Mouse (Mus musculus) embryonic facial prominence, embryonic 11.5 days (tissue): ENCODE results near the gene E130114P18Rik. TPM values are rescaled to one million over a fixed set of nuclear protein-coding genes. Genes with fewer than 3 reads are reported as not detected.
A peak's percentile ranks its signal among the peaks of the same experiment; 100 is the strongest.

Experiments used
- ATAC-seq: fragments of 200-750 bp; cut with Nextera tagmentation; replicated peaks from 2 replicates; pipeline ENCODE4 v1.8.0; 2017; ENCODE audit warnings: low read depth; ENCODE audit not compliant: insufficient number of reproducible peaks, low FRiP score, low TSS enrichment
- DNase-seq: peaks from one replicate; pipeline ENCODE4 v3.0.0-alpha.2; 2015; ENCODE audit warnings: low spot score
- H3K27ac ChIP-seq: fragments of 300-500 bp; sonication (generic); replicated peaks from 2 replicates; pipeline ENCODE4 v1.5.1; 2014; ENCODE audit warnings: mild to moderate bottlenecking, low read depth, low read length, control low read depth
- H3K27me3 ChIP-seq: fragments of 300-500 bp; sonication (generic); 2 replicates; pipeline ENCODE4 v1.6.1; 2014; ENCODE audit warnings: mild to moderate bottlenecking, low read length, moderate library complexity, mixed read lengths; ENCODE audit not compliant: control insufficient read depth, insufficient read depth
- H3K36me3 ChIP-seq: fragments of 300-500 bp; sonication (generic); replicated peaks from 2 replicates; pipeline ENCODE4 v1.6.1; 2014; ENCODE audit warnings: low read depth, mild to moderate bottlenecking, low read length, moderate library complexity, mixed read lengths; ENCODE audit not compliant: control insufficient read depth, insufficient read depth
- H3K4me1 ChIP-seq: fragments of 300-500 bp; sonication (generic); 2 replicates; pipeline ENCODE4 v1.6.1; 2014; ENCODE audit warnings: low read length, mixed read lengths; ENCODE audit not compliant: control insufficient read depth, insufficient read depth
- H3K4me2 ChIP-seq: fragments of 300-500 bp; sonication (generic); 2 replicates; pipeline ENCODE4 v1.6.1; 2014; ENCODE audit warnings: low read depth, mild to moderate bottlenecking, control low read depth, low read length, moderate library complexity
- H3K4me3 ChIP-seq: fragments of 300-500 bp; sonication (generic); 2 replicates; pipeline ENCODE4 v1.5.1; 2014; ENCODE audit warnings: low read depth, low read length, control low read depth
- H3K9ac ChIP-seq: fragments of 300-500 bp; sonication (generic); replicated peaks from 2 replicates; pipeline ENCODE4 v1.6.1; 2014; ENCODE audit warnings: mild to moderate bottlenecking, control low read depth, low read length
- H3K9me3 ChIP-seq: fragments of 300-500 bp; sonication (generic); replicated peaks from 2 replicates; pipeline ENCODE4 v1.6.1; 2016; ENCODE audit warnings: mild to moderate bottlenecking, low read length, inconsistent platforms, mixed read lengths; ENCODE audit not compliant: control insufficient read depth
- WGBS: fragments of 180-500 bp; shearing (Covaris S2); extraction: QIAGEN DNeasy Blood & Tissue Kit; methylation state at CpG from one replicate; pipeline ENCODE4 v1.1.7; 2014; 5-methylcytosine and 5-hydroxymethylcytosine counted together
- polyA plus RNA-seq: library from polyadenylated mRNA; unstranded; fragments of >200 nt; fragmentation: Nextera tagmentation; extraction: Ambion mirVana; gene quantifications from 2 replicates; pipeline ENCODE4 v1.2.1, GENCODE M21; 2014

The E130114P18Rik gene
- polyA plus RNA-seq, 1 experiment from 2014 or later, result 9.5 TPM

DNA sequence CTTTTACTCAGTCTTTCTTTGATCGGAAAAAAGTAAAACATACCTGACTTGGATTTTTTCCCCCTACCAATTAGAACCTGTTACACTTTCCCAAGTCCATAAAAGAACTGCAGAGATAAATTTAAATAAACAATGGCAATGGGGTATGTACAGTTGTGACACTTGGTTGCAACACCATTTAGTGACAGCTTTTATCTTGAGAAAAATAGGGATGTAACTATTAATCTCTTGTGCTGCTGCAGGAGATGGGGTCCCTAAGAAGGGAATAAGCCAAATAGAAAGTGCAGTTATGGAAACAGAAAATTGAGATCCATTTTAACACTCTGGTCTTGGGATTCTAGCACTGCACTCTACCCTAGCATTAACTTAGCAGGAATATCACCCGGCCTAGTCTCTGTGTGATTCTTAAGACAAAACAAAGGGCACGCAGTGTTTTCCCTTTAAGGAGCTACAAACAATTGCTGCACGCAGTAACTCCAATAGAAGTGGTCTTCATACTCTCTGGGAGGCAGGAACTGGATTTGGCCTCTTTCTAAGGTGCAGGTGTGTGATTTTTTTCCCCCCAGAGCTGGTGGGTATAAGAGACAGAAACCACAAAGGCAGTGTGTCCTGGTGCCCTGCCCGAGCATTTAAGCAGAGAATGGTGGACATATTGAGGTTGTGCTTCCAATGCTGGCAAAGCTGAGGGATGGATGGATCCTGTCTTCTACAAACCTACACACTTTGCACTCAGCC lies 25.4 kb downstream of the E130114P18Rik start:
- Histone ChIP-seq H3K9me3 (no peaks in the 10 kb centered on the region), H3K9ac (no peak overlapping the region), H3K4me2 (peak overlapping the region; percentile 89; the same call in 1 of the 2 replicates), H3K4me1 (peaks cover 3% of the 10 kb centered on the region; the same call in 1 of the 2 replicates), H3K27me3 (peaks cover 8% of the 10 kb centered on the region; the same call in 1 of the 2 replicates), H3K4me3 (no peak overlapping the region), H3K27ac (no peak overlapping the region), H3K36me3 (no peaks in the 10 kb centered on the region)
- DNase-seq (no peak), ATAC-seq (no peak)
- WGBS, result 11% methylated on average over 5 of the region's 5 CpGs

DNA sequence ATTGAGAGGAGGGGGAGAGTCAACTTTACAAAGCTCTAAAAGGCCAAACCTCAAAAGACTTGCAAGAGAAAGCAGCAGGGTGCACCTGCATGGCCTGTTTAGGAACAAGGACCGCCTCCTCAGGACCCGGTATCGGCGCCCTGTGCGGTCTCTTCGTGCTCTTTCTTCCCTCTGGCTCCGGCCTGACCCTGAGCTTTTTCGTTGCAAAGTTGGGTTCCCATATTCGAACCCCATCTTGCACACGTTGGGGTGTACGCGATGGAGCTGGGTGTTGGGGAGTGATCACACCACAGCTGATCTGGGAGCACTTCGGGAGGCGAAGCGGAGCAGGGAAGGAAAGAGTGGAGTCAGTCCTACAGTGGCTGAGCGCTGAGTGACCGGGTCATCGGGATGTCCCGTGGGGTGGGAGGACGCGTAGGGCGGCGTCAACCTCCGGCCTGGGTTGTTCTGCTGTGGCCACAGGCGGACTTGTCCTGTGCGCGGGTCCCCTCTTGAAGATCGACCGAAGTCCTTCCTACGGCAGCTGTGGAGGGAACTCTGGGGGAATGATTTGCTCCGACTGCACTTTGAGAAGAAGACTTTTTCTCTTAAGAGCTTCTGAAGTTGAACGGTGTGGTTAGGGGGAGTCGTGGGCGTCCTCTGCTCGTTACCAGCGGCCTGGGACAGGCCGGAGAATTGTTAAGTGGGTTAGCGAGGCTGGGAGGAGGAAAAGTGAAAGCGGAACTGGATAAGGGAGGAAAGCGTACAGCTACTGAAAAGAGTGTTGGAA lies 26.2 kb downstream of the E130114P18Rik start:
- H3K27me3 ChIP-seq, result peaks cover 8% of the 10 kb centered on the region; the same call in 1 of the 2 replicates

DNA sequence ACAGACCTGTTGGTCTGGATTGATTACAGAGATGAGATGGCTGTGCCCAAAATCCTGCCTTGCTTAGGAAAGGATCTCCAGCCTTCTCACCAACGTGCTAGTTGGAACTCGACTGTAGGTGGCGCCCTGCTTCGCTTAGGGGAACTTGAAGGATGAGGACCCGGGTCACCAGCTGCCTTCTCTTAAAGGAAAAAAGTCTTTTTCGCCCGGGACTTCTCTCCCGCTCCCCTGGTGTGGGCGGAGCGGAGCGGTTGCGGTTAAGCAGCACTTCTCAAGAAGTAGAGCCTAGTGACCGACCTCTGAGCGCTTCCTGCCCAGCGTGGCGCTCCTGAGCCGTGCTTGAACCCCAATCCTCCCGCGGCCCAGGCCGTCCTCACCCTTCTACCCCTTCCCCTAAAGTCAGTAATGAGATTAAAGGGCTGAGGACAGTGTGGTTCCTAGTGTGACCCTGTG lies 26.8 kb downstream of the E130114P18Rik start:
- Histone ChIP-seq H3K27me3 (peaks cover 8% of the 10 kb centered on the region; the same call in 1 of the 2 replicates), H3K36me3 (no peaks in the 10 kb centered on the region), H3K9ac (peak overlapping the region; percentile 10; the same call in 1 of the 2 replicates), H3K9me3 (no peaks in the 10 kb centered on the region), H3K4me2 (peak overlapping the region; percentile 89), H3K4me3 (peak overlapping the region; percentile 37), H3K4me1 (peaks cover 3% of the 10 kb centered on the region; the same call in 1 of the 2 replicates), H3K27ac (no peak overlapping the region)
- DNase-seq (peak; percentile 97), ATAC-seq (peak; percentile 86)
- 1% methylated on average over 20 of the region's 20 CpGs for WGBS

More for the DNA sequence above, 26.2 kb downstream of the E130114P18Rik start:
- Histone ChIP-seq H3K9ac (peak overlapping the region; percentile 64), H3K9me3 (no peaks in the 10 kb centered on the region), H3K4me1 (peaks cover 3% of the 10 kb centered on the region; the same call in 1 of the 2 replicates), H3K36me3 (no peaks in the 10 kb centered on the region), H3K27ac (no peak overlapping the region), H3K4me2 (peak overlapping the region; percentile 89), H3K4me3 (peak overlapping the region; percentile 37)
- under 1% methylated on average over 40 of the region's 40 CpGs for WGBS
- DNase-seq (no peak), ATAC-seq (peak; percentile 47)

- H3K9me3 ChIP-seq, result no peaks in the 10 kb centered on the region
- H3K27ac ChIP-seq, result no peak overlapping the region
- peaks cover 3% of the 10 kb centered on the region; the same call in 1 of the 2 replicates for H3K4me1 ChIP-seq
- no peak overlapping the region for H3K4me2 ChIP-seq
- no peak overlapping the region for H3K4me3 ChIP-seq
- WGBS, result 46% methylated on average over 4 of the region's 4 CpGs
- no peaks in the 10 kb centered on the region for H3K36me3 ChIP-seq
- H3K9ac ChIP-seq, result no peak overlapping the region
- no peak for ATAC-seq
- peaks cover 8% of the 10 kb centered on the region; the same call in 1 of the 2 replicates for H3K27me3 ChIP-seq
- DNase-seq, result no peak
Observed at GRCm38 (mm10) chr4:97750401-97750800, 27.5 kb downstream of the E130114P18Rik start.

GRCm38 (mm10) chr4:97746106-97746900 lies 31.6 kb downstream of the E130114P18Rik start:
- Histone ChIP-seq H3K27ac (no peak overlapping the region), H3K27me3 (no peaks in the 10 kb centered on the region), H3K9ac (peak overlapping the region; percentile 60), H3K36me3 (no peaks in the 10 kb centered on the region), H3K4me2 (peak overlapping the region; percentile 77), H3K4me3 (peak overlapping the region; percentile 31), H3K4me1 (peaks cover 1% of the 10 kb centered on the region; the same call in 1 of the 2 replicates), H3K9me3 (no peaks in the 10 kb centered on the region)
- 12% methylated on average over 19 of the region's 19 CpGs for WGBS
- ATAC-seq, result peak; percentile 75
- no peak for DNase-seq

- peak overlapping the region; percentile 60 for H3K9ac ChIP-seq
- H3K4me1 ChIP-seq, result no peaks in the 10 kb centered on the region
- no peaks in the 10 kb centered on the region for H3K9me3 ChIP-seq
- H3K27me3 ChIP-seq, result no peaks in the 10 kb centered on the region
- no peaks in the 10 kb centered on the region for H3K36me3 ChIP-seq
- H3K27ac ChIP-seq, result no peak overlapping the region
- 7% methylated on average over 32 of the region's 32 CpGs for WGBS
- peak; percentile 92 for DNase-seq
- peak; percentile 89 for ATAC-seq
- H3K4me2 ChIP-seq, result peak overlapping the region; percentile 77
- peak overlapping the region; percentile 31 for H3K4me3 ChIP-seq
Observed at GRCm38 (mm10) chr4:97745296-97746105, 32.4 kb downstream of the E130114P18Rik start.

- WGBS, result 63% methylated on average over 5 of the region's 5 CpGs
- no peak for ATAC-seq
- H3K27me3 ChIP-seq, result no peaks in the 10 kb centered on the region
- H3K9ac ChIP-seq, result no peak overlapping the region
- H3K36me3 ChIP-seq, result no peaks in the 10 kb centered on the region
- H3K4me3 ChIP-seq, result no peak overlapping the region
- H3K4me2 ChIP-seq, result no peak overlapping the region
- H3K4me1 ChIP-seq, result no peaks in the 10 kb centered on the region
- no peaks in the 10 kb centered on the region for H3K9me3 ChIP-seq
- H3K27ac ChIP-seq, result no peak overlapping the region
- DNase-seq, result no peak
Observed at GRCm38 (mm10) chr4:97743932-97744331, 33.9 kb downstream of the E130114P18Rik start.
